Mouse (Mus musculus) embryonic facial prominence, embryonic 15.5 days (tissue): ENCODE measurements around the gene Ndst2. TPM values are rescaled to one million over a fixed set of nuclear protein-coding genes. Genes with fewer than 3 reads are reported as not detected.

Source experiments
- ATAC-seq: fragments of 200-750 bp; cut with Nextera tagmentation; 2 replicates; pipeline ENCODE4 v1.8.0; 2017; ENCODE audit warnings: low read depth, moderate TSS enrichment; ENCODE audit not compliant: insufficient number of reproducible peaks, low FRiP score, low TSS enrichment
- H3K27ac ChIP-seq: fragments of 300-500 bp; sonication (generic); replicated peaks from 2 replicates; pipeline ENCODE4 v1.5.1; 2015; ENCODE audit warnings: mild to moderate bottlenecking, inconsistent platforms
- H3K27me3 ChIP-seq: fragments of 300-500 bp; sonication (generic); 2 replicates; pipeline ENCODE4 v1.6.1; 2015; ENCODE audit warnings: inconsistent platforms
- H3K36me3 ChIP-seq: fragments of 300-500 bp; sonication (generic); 2 replicates; pipeline ENCODE4 v1.6.1; 2015; ENCODE audit warnings: mild to moderate bottlenecking, inconsistent platforms
- H3K4me1 ChIP-seq: fragments of 300-500 bp; sonication (generic); 2 replicates; pipeline ENCODE4 v1.6.1; 2015; ENCODE audit warnings: inconsistent platforms
- H3K4me2 ChIP-seq: fragments of 300-500 bp; sonication (generic); replicated peaks from 2 replicates; pipeline ENCODE4 v1.6.1; 2015; ENCODE audit warnings: mild to moderate bottlenecking, inconsistent platforms
- H3K4me3 ChIP-seq: fragments of 300-500 bp; sonication (generic); replicated peaks from 2 replicates; pipeline ENCODE4 v1.5.1; 2015; ENCODE audit warnings: mild to moderate bottlenecking, inconsistent platforms
- H3K9ac ChIP-seq: fragments of 300-500 bp; sonication (generic); 2 replicates; pipeline ENCODE4 v1.6.1; 2015; ENCODE audit warnings: inconsistent platforms
- H3K9me3 ChIP-seq: fragments of 300-500 bp; sonication (generic); replicated peaks from 2 replicates; pipeline ENCODE4 v1.6.1; 2016; ENCODE audit warnings: inconsistent platforms
- WGBS: fragments of 180-500 bp; shearing (Covaris S2); methylation state at CpG from one replicate; pipeline ENCODE4 v1.1.7; 2015; 5-methylcytosine and 5-hydroxymethylcytosine counted together
- microRNA-seq: library from miRNA; unstranded; fragments of <30 nt; microRNA quantifications from one replicate; pipeline ENCODE4, GENCODE M21; 2016; ENCODE audit warnings: borderline number of aligned reads
- polyA plus RNA-seq: library from polyadenylated mRNA; unstranded; fragments of >200 nt; fragmentation: Nextera tagmentation; extraction: Ambion mirVana; gene quantifications from 2 replicates; pipeline ENCODE4 v1.2.1, GENCODE M21; 2015

Ndst2 gene
- polyA plus RNA-seq, 1 experiment from 2014 or later, result 38.8 TPM

- Histone ChIP-seq H3K9me3 (no peaks in the 10 kb centered on the region), H3K27ac (peak within 1 kb of the TSS; percentile 96), H3K36me3 (peaks cover 35% of the 10 kb centered on the region), H3K27me3 (no peaks in the 10 kb centered on the region; the same call in 1 of the 2 replicates), H3K4me2 (peak within 1 kb of the TSS; percentile 62), H3K9ac (peak within 1 kb of the TSS; percentile 76), H3K4me3 (peak within 1 kb of the TSS; percentile 65), H3K4me1 (peaks cover 10% of the 10 kb centered on the region)
- under 1% methylated on average over 43 of the region's 43 CpGs for WGBS
- peak; percentile 98 for ATAC-seq
These were observed 60.1 kb downstream of the Ndst2 start, which contains the start of gene Sec24c for GRCm38 (mm10) chr14:20674064-20674833. Sec24c (plus strand) TSS chr14:20674308.

GRCm38 (mm10) chr14:20673735-20674063, 60.7 kb downstream of the Ndst2 start:
- no peak overlapping the region for H3K9ac ChIP-seq

More at GRCm38 (mm10) chr14:20673735-20674063, 60.7 kb downstream of the Ndst2 start:
- peak overlapping the region; percentile 96 for H3K27ac ChIP-seq
- H3K36me3 ChIP-seq, result peaks cover 30% of the 10 kb centered on the region
- H3K27me3 ChIP-seq, result no peaks in the 10 kb centered on the region; the same call in 1 of the 2 replicates
- H3K4me2 ChIP-seq, result peak overlapping the region; percentile 62
- ATAC-seq, result 0 out of 2 replicates have a peak, but pooled peaks have one; percentile 31
- no peaks in the 10 kb centered on the region for H3K9me3 ChIP-seq
- H3K4me1 ChIP-seq, result peaks cover 10% of the 10 kb centered on the region
- H3K4me3 ChIP-seq, result peak overlapping the region; percentile 65
- 9% methylated on average over 13 of the region's 13 CpGs for WGBS

Small RNAs within 50 kb of the gene (microRNA-seq; reads per million reads assigned to microRNA genes)
- 0.52 reads per million for gene Mir6946

Other genes with a start within 250 kb of the Ndst2 start
- 1.9 and 2.0 TPM in 2 replicates for gene Mss51, start 237.7 kb downstream of the Ndst2 start, polyA plus RNA-seq
- 46.7 and 50.2 TPM in 2 replicates for gene Ppp3cb, start 188.0 kb downstream of the Ndst2 start, polyA plus RNA-seq
- 5.6 and 6.6 TPM in 2 replicates for gene Usp54, start 93.5 kb downstream of the Ndst2 start, polyA plus RNA-seq
- gene Myoz1, start 78.0 kb downstream of the Ndst2 start, polyA plus RNA-seq, result 7.0 and 9.7 TPM in 2 replicates
- gene Synpo2l, start 66.2 kb downstream of the Ndst2 start, polyA plus RNA-seq, result 30.1 and 37.7 TPM in 2 replicates
- gene Sec24c, start 60.3 kb downstream of the Ndst2 start, polyA plus RNA-seq, result 86.8 and 92.5 TPM in 2 replicates
- 32.3 and 34.2 TPM in 2 replicates for gene Fut11, start 39.6 kb downstream of the Ndst2 start, polyA plus RNA-seq
- 166 and 171 TPM in 2 replicates for gene Chchd1, start 31.6 kb downstream of the Ndst2 start, polyA plus RNA-seq
- gene Zswim8, start 27.0 kb downstream of the Ndst2 start, polyA plus RNA-seq, result 38.6 and 40.1 TPM in 2 replicates
- 54.3 and 56.3 TPM in 2 replicates for gene Camk2g, start 59.5 kb upstream of the Ndst2 start, polyA plus RNA-seq
- gene Plau, start 102.1 kb upstream of the Ndst2 start, polyA plus RNA-seq, result 4.5 TPM in 2 replicates
- 49.6 and 51.7 TPM in 2 replicates for gene Vcl, start 194.8 kb upstream of the Ndst2 start, polyA plus RNA-seq